Mouse (Mus musculus): ENCODE data around the gene Eif3i.

DNA sequence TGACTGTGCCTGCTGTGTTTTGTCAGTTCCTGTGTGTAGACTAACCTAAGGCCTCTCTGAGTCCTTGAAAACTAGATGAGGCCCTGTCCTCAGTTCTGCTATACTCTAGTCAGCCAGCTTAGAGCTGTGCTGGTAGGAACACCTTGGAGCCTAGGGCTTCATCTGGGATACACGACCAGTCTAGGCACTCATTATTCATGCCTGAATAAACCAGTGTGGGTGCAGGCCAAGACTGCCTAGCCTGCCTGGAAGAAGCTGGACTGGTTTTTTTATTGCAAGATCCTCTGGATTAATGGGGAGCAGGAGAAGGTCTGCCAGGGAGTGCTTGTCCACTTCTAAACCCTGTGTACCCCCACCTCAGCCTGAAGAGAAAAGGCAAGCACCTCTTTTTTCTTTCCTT, 13.5 kb downstream of the Eif3i start:
- no peak for TF ChIP-seq POLR2A (IDR thresholded peaks at IDR 0.05; ENCODE audit: control insufficient read depth, extremely low read depth, insufficient read depth, low read length, poor library complexity)
- no peak for TF ChIP-seq CTCF (IDR thresholded peaks at IDR 0.05; ENCODE audit: borderline replicate concordance, control insufficient read depth, extremely low read depth, insufficient read depth, low read length, poor library complexity)

Data from thymus, adult 2 months (tissue).